Mouse (Mus musculus) naive thymus-derived CD4-positive, alpha-beta T cell, adult 2 months (primary cell): ENCODE results near the gene Cltc.

Experiments used
- DNase-seq: peaks from one replicate; pipeline ENCODE4 v3.0.0-alpha.2; 2011; ENCODE audit warnings: low read depth

Gene Cltc

DNA sequence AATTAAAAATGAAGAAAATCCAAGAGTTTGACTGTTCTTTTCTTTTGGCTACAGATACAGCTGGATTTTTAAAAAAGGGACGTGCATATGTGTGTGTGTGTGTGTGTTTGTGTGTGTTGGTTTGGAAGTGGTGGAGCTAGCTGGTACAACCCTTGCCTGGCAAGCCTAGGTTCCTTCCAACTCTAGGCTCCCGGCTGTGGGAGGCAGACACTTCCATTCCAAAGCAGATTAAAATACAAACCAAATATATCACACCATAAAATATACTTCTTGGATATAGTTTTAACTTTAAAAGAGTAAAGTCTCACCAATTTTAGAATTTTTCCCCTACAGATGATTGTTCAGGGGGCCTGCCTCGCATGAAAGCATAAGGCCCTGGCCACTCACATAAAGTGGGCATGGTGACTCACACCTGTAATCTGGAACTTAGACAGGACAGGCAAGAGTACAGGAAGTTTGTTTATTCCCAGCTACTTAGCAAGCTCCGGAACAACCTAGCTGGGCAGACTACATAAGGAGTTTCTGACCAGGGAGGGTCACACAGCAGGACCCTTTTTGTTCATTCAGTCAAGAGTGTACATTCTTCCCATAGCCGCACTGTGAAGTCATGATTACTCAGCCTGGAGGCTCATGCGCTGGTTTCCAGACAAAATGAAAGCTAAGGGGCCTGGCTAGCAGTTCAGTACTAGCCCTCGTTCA, 111.1 kb downstream of the Cltc start:
- no peak for DNase-seq

DNA sequence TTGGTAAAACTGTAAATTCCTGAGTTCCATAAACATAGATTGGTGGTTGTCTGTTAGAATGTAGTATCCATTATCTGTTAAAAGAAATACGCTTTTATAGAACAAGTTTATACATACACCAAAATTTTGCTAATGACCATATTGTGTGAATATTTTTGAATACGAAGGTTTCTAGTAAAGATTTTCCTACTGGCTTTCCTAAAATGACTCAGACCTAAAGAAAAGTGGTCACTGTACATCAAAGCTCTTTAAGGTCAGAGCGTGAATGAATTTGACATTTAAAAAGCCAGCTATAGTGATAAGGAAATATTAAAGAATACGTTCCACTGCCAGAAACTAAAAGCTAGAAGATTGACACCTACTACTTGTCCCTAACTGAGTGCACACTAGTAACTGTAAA, 112.8 kb downstream of the Cltc start:
- no peak for DNase-seq
